Mouse (Mus musculus): ENCODE measurements around the gene Ms4a15.

The Ms4a15 gene

GRCm38 (mm10) chr19:10993150-10993549 lies at the start of gene Ms4a15:
Gene Ms4a15 (minus strand): TSS chr19:10993250.
- in situ Hi-C loops (cut with MboI; ENCODE audit: low sequenced_read_pairs) = no loop called here

GRCm38 (mm10) chr19:11037570-11037969 lies 44.5 kb upstream of the Ms4a15 start:
- in situ Hi-C loops (cut with MboI; ENCODE audit: low sequenced_read_pairs) = no loop called here

GRCm38 (mm10) chr19:11022382-11022781 lies 29.3 kb upstream of the Ms4a15 start:
- in situ Hi-C loops (cut with MboI; ENCODE audit: low sequenced_read_pairs) = no loop called here

GRCm38 (mm10) chr19:11017891-11018290 lies 24.8 kb upstream of the Ms4a15 start, which contains the start of gene Ms4a18:
Gene Ms4a18 (minus strand): TSS chr19:11018031.
- in situ Hi-C loops (cut with MboI; ENCODE audit: low sequenced_read_pairs) = no loop called here

- in situ Hi-C loops (cut with MboI; ENCODE audit: low sequenced_read_pairs) = no loop called here
Measured at GRCm38 (mm10) chr19:11017251-11017650, 24.2 kb upstream of the Ms4a15 start.

GRCm38 (mm10) chr19:11015998-11016397 lies 22.9 kb upstream of the Ms4a15 start:
- in situ Hi-C loops (cut with MboI; ENCODE audit: low sequenced_read_pairs) = no loop called here

GRCm38 (mm10) chr19:11015468-11015867 lies 22.4 kb upstream of the Ms4a15 start:
- in situ Hi-C loops (cut with MboI; ENCODE audit: low sequenced_read_pairs) = no loop called here

GRCm38 (mm10) chr19:10991911-10992310 lies 1.1 kb downstream of the Ms4a15 start:
- in situ Hi-C loops (cut with MboI; ENCODE audit: low sequenced_read_pairs) = no loop called here

GRCm38 (mm10) chr19:10990751-10991150 lies 2.3 kb downstream of the Ms4a15 start:
- in situ Hi-C loops (cut with MboI; ENCODE audit: low sequenced_read_pairs) = no loop called here

GRCm38 (mm10) chr19:10988563-10988962 lies 4.5 kb downstream of the Ms4a15 start:
- in situ Hi-C loops (cut with MboI; ENCODE audit: low sequenced_read_pairs) = no loop called here

- in situ Hi-C loops (cut with MboI; ENCODE audit: low sequenced_read_pairs) = no loop called here
Measured at GRCm38 (mm10) chr19:10985889-10986288, 7.2 kb downstream of the Ms4a15 start.

GRCm38 (mm10) chr19:10984551-10984950 lies 8.5 kb downstream of the Ms4a15 start:
- in situ Hi-C loops (cut with MboI; ENCODE audit: low sequenced_read_pairs) = no loop called here

- in situ Hi-C loops (cut with MboI; ENCODE audit: low sequenced_read_pairs) = no loop called here
Measured at GRCm38 (mm10) chr19:10983146-10983545, 9.9 kb downstream of the Ms4a15 start.

- in situ Hi-C loops (cut with MboI; ENCODE audit: low sequenced_read_pairs) = no loop called here
Measured at GRCm38 (mm10) chr19:10980210-10980609, 12.8 kb downstream of the Ms4a15 start.

GRCm38 (mm10) chr19:10979184-10980168 lies 13.6 kb downstream of the Ms4a15 start:
- in situ Hi-C loops (cut with MboI; ENCODE audit: low sequenced_read_pairs) = no loop called here

- in situ Hi-C loops (cut with MboI; ENCODE audit: low sequenced_read_pairs) = no loop called here
Measured at GRCm38 (mm10) chr19:10976318-10976717, 16.7 kb downstream of the Ms4a15 start.

- in situ Hi-C loops (cut with MboI; ENCODE audit: low sequenced_read_pairs) = no loop called here
Measured at GRCm38 (mm10) chr19:10975187-10975586, 17.9 kb downstream of the Ms4a15 start.

GRCm38 (mm10) chr19:10974238-10974865 lies 18.7 kb downstream of the Ms4a15 start, which contains the start of gene Ms4a10:
Gene Ms4a10 (minus strand): TSS chr19:10974670.
- in situ Hi-C loops (cut with MboI; ENCODE audit: low sequenced_read_pairs) = no loop called here

GRCm38 (mm10) chr19:10973187-10973586 lies 19.9 kb downstream of the Ms4a15 start:
- in situ Hi-C loops (cut with MboI; ENCODE audit: low sequenced_read_pairs) = no loop called here

- in situ Hi-C loops (cut with MboI; ENCODE audit: low sequenced_read_pairs) = no loop called here
Measured at GRCm38 (mm10) chr19:10972660-10973059, 20.4 kb downstream of the Ms4a15 start.

- in situ Hi-C loops (cut with MboI; ENCODE audit: low sequenced_read_pairs) = no loop called here
Measured at GRCm38 (mm10) chr19:10970457-10970856, 22.6 kb downstream of the Ms4a15 start.

GRCm38 (mm10) chr19:10968578-10968977 lies 24.5 kb downstream of the Ms4a15 start:
- in situ Hi-C loops (cut with MboI; ENCODE audit: low sequenced_read_pairs) = loop anchor here (10.0 kb wide), 1 partner anchor 304 kb away; no protein-coding TSS in a partner anchor
